Mouse (Mus musculus) lung, adult 2 months (tissue): ENCODE results near the gene Lexm.

Source experiments
- CTCF ChIP-seq: fragments of 200-500 bp; IDR thresholded peaks from 2 replicates; pipeline ENCODE4 v1.5.1; 2011; ENCODE audit warnings: mild to moderate bottlenecking, low read length, control low read depth; ENCODE audit not compliant: insufficient read depth
- POLR2A ChIP-seq: fragments of 200-500 bp; IDR thresholded peaks from 2 replicates; pipeline ENCODE4 v1.6.1; 2011; ENCODE audit warnings: low read depth, mild to moderate bottlenecking, control low read depth, low read length, borderline replicate concordance; ENCODE audit errors: extremely low read depth

GRCm38 (mm10) chr4:106664697-106665096 lies 47.7 kb upstream of the Lexm start:
- TF ChIP-seq CTCF (no peak), POLR2A (no peak)
